Mouse (Mus musculus): Measurements from ENCODE around the gene Ldhd.
A peak's percentile ranks its signal among the peaks of the same experiment; 100 is the strongest.

Gene Ldhd

GRCm38 (mm10) chr8:111630105-111630521 is at the start of gene Ldhd:
Gene Ldhd, minus strand, starts transcription at chr8:111630374.
- no peak for DNase-seq (ENCODE audit: low read depth, low spot score)

GRCm38 (mm10) chr8:111678848-111679247 is 48.7 kb upstream of the Ldhd start:
- DNase-seq (ENCODE audit: low read depth, low spot score), result no peak

GRCm38 (mm10) chr8:111678111-111678510 is 47.9 kb upstream of the Ldhd start:
- peak; percentile 44 for DNase-seq (ENCODE audit: low read depth, low spot score)

- peak; percentile 11 for DNase-seq (ENCODE audit: low read depth, low spot score)
Observed at GRCm38 (mm10) chr8:111676237-111676636, 46.1 kb upstream of the Ldhd start.

- DNase-seq (ENCODE audit: low read depth, low spot score), result no peak
Observed at GRCm38 (mm10) chr8:111666751-111667150, 36.6 kb upstream of the Ldhd start.

GRCm38 (mm10) chr8:111662473-111662872 is 32.3 kb upstream of the Ldhd start:
- DNase-seq (ENCODE audit: low read depth, low spot score), result no peak

- DNase-seq (ENCODE audit: low read depth, low spot score), result no peak
Observed at GRCm38 (mm10) chr8:111658819-111659423, 28.7 kb upstream of the Ldhd start.

GRCm38 (mm10) chr8:111657312-111657854 is 27.2 kb upstream of the Ldhd start:
- no peak for DNase-seq (ENCODE audit: low read depth, low spot score)

GRCm38 (mm10) chr8:111653524-111653923 is 23.4 kb upstream of the Ldhd start:
- DNase-seq (ENCODE audit: low read depth, low spot score), result no peak

GRCm38 (mm10) chr8:111650651-111651050 is 20.5 kb upstream of the Ldhd start:
- no peak for DNase-seq (ENCODE audit: low read depth, low spot score)

GRCm38 (mm10) chr8:111648834-111649233 is 18.7 kb upstream of the Ldhd start:
- DNase-seq (ENCODE audit: low read depth, low spot score), result no peak

GRCm38 (mm10) chr8:111645715-111646114 is 15.5 kb upstream of the Ldhd start:
- DNase-seq (ENCODE audit: low read depth, low spot score), result no peak

- DNase-seq (ENCODE audit: low read depth, low spot score), result peak; percentile 22
Observed at GRCm38 (mm10) chr8:111644286-111645051, 14.3 kb upstream of the Ldhd start.

GRCm38 (mm10) chr8:111643264-111644141 is 13.3 kb upstream of the Ldhd start, which contains the start of gene Zfp1:
Gene Zfp1, plus strand, starts transcription at chr8:111643401.
- peak; percentile 73 for DNase-seq (ENCODE audit: low read depth, low spot score)

GRCm38 (mm10) chr8:111642939-111643263 is 12.7 kb upstream of the Ldhd start:
- DNase-seq (ENCODE audit: low read depth, low spot score), result no peak

GRCm38 (mm10) chr8:111642496-111642895 is 12.3 kb upstream of the Ldhd start:
- no peak for DNase-seq (ENCODE audit: low read depth, low spot score)

GRCm38 (mm10) chr8:111641064-111641463 is 10.9 kb upstream of the Ldhd start:
- DNase-seq (ENCODE audit: low read depth, low spot score), result no peak

- no peak for DNase-seq (ENCODE audit: low read depth, low spot score)
Observed at GRCm38 (mm10) chr8:111638086-111638485, 7.9 kb upstream of the Ldhd start.

- DNase-seq (ENCODE audit: low read depth, low spot score), result no peak
Observed at GRCm38 (mm10) chr8:111632976-111633375, 2.8 kb upstream of the Ldhd start.

GRCm38 (mm10) chr8:111631589-111631988 is 1.4 kb upstream of the Ldhd start:
- DNase-seq (ENCODE audit: low read depth, low spot score), result no peak

GRCm38 (mm10) chr8:111628894-111629501 is 1.2 kb downstream of the Ldhd start:
- DNase-seq (ENCODE audit: low read depth, low spot score), result no peak

- no peak for DNase-seq (ENCODE audit: low read depth, low spot score)
Observed at GRCm38 (mm10) chr8:111628401-111628800, 1.8 kb downstream of the Ldhd start.

All from c-Kit-negative CD71-positive TER-119-positive erythroid progenitor cells, embryonic 14.5 days (primary cell).